Mouse (Mus musculus) liver, adult 2 months (tissue): Measurements from ENCODE around the gene Zbtb20. TPM values are rescaled to one million over a fixed set of nuclear protein-coding genes. Genes with fewer than 3 reads are reported as not detected.

Experiments used
- DNase-seq: peaks from one replicate; pipeline ENCODE4 v3.0.0-alpha.2; 2011; ENCODE audit warnings: low read depth, low spot score; ENCODE audit errors: extremely low read depth
- H3K27ac ChIP-seq: fragments of 200-500 bp; replicated peaks from 2 replicates; pipeline ENCODE4 v1.5.1; 2012; ENCODE audit warnings: low read depth, mild to moderate bottlenecking, control low read depth, inconsistent platforms, low read length; ENCODE audit not compliant: insufficient read depth
- H3K27me3 ChIP-seq: fragments of 200-500 bp; 2 replicates; pipeline ENCODE4 v1.6.1; 2012; ENCODE audit warnings: mild to moderate bottlenecking, moderate library complexity, low read length, inconsistent platforms; ENCODE audit not compliant: control insufficient read depth, insufficient read depth
- H3K36me3 ChIP-seq: fragments of 200-500 bp; 2 replicates; pipeline ENCODE4 v1.6.1; 2012; ENCODE audit warnings: low read length, inconsistent platforms; ENCODE audit not compliant: control insufficient read depth, insufficient read depth
- H3K4me1 ChIP-seq: fragments of 200-500 bp; 2 replicates; pipeline ENCODE4 v1.6.1; 2011; ENCODE audit warnings: low read length; ENCODE audit not compliant: control insufficient read depth, insufficient read depth
- H3K4me3 ChIP-seq: fragments of 200-500 bp; 2 replicates; pipeline ENCODE4 v1.5.1; 2011; ENCODE audit warnings: low read depth, mild to moderate bottlenecking, control low read depth, low read length, moderate library complexity; ENCODE audit not compliant: insufficient read depth
- H3K79me2 ChIP-seq: fragments of 200-500 bp; 2 replicates; pipeline ENCODE4 v1.6.1; 2012; ENCODE audit warnings: inconsistent platforms, mild to moderate bottlenecking, low read length, moderate library complexity; ENCODE audit not compliant: control insufficient read depth, insufficient read depth
- H3K9ac ChIP-seq: fragments of 200-500 bp; 2 replicates; pipeline ENCODE4 v1.6.1; 2012; ENCODE audit warnings: low read depth, mild to moderate bottlenecking, control low read depth, inconsistent platforms, low read length
- CTCF ChIP-seq: fragments of 200-500 bp; IDR thresholded peaks from 2 replicates; pipeline ENCODE4 v1.5.1; 2011; ENCODE audit warnings: low read depth, low read length, control low read depth
- POLR2A ChIP-seq: fragments of 200-500 bp; IDR thresholded peaks from 2 replicates; pipeline ENCODE4 v1.6.1; 2011; ENCODE audit warnings: low read length, control low read depth; ENCODE audit not compliant: insufficient read depth; ENCODE audit errors: extremely low read depth
- WGBS: fragments of 180-500 bp; shearing (Covaris S2); methylation state at CpG from one replicate; pipeline ENCODE4 v1.1.7; 2018; 5-methylcytosine and 5-hydroxymethylcytosine counted together
- polyA plus RNA-seq: library from polyadenylated mRNA; depleted of rRNA; stranded (reverse); fragments of >200 nt; gene quantifications from 2 replicates; pipeline ENCODE4 v1.2.3, GENCODE M21; 2012; rRNA removed
- total RNA-seq: library from RNA; depleted of rRNA; stranded (reverse); fragments of >200 nt; gene quantifications from 2 replicates; pipeline ENCODE4 v1.2.3, GENCODE M21; 2014; rRNA removed

Zbtb20 gene
- total RNA-seq (51.7 and 52.6 TPM in 2 replicates), polyA plus RNA-seq (16.2 and 17.8 TPM in 2 replicates)

DNA sequence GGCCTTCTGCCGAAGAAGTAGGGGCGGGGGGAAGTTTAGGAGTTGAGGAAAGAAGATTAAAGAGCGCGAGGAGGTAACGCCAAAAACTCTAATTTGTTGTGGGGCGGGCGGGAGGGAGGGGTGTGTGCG is at the start of gene Zbtb20:
Gene Zbtb20 (plus strand): TSS at position 30 of the 129 bp plus-strand sequence.
- no peak for TF ChIP-seq POLR2A
- TF ChIP-seq CTCF, result no peak
- Histone ChIP-seq H3K27me3 (no peaks in the 10 kb centered on the region), H3K36me3 (no peaks in the 10 kb centered on the region), H3K9ac (peak within 1 kb of the TSS; percentile 91), H3K79me2 (no peaks in the 10 kb centered on the region), H3K4me1 (no peaks in the 10 kb centered on the region), H3K4me3 (peak within 1 kb of the TSS; percentile 91), H3K27ac (peak within 1 kb of the TSS; percentile 96)
- no peak for DNase-seq
- WGBS, result 3% methylated on average over 8 of the region's 8 CpGs

GRCm38 (mm10) chr16:42835940-42836339 is 39.7 kb upstream of the Zbtb20 start:
- no peaks in the 10 kb centered on the region for H3K79me2 ChIP-seq
- H3K4me3 ChIP-seq, result no peak overlapping the region
- 47% methylated on average over 5 of the region's 5 CpGs for WGBS
- DNase-seq, result peak; percentile 43
- H3K27ac ChIP-seq, result no peak overlapping the region
- TF ChIP-seq CTCF, result peak; percentile 26
- no peak for TF ChIP-seq POLR2A
- no peaks in the 10 kb centered on the region for H3K36me3 ChIP-seq
- H3K9ac ChIP-seq, result no peak overlapping the region
- H3K27me3 ChIP-seq, result no peaks in the 10 kb centered on the region
- H3K4me1 ChIP-seq, result no peaks in the 10 kb centered on the region; the same call in 1 of the 2 replicates

- no peaks in the 10 kb centered on the region for H3K79me2 ChIP-seq
- no peaks in the 10 kb centered on the region for H3K27me3 ChIP-seq
- H3K4me3 ChIP-seq, result no peak overlapping the region
- TF ChIP-seq CTCF, result no peak
- no peak for TF ChIP-seq POLR2A
- DNase-seq, result peak; percentile 71
- no peaks in the 10 kb centered on the region; the same call in 1 of the 2 replicates for H3K4me1 ChIP-seq
- peak overlapping the region; percentile 40; the same call in 1 of the 2 replicates for H3K27ac ChIP-seq
- no peaks in the 10 kb centered on the region for H3K36me3 ChIP-seq
- WGBS, result 24% methylated on average over 2 of the region's 2 CpGs
- no peak overlapping the region for H3K9ac ChIP-seq
These were observed 39.1 kb upstream of the Zbtb20 start for GRCm38 (mm10) chr16:42836404-42837120.

- TF ChIP-seq POLR2A (no peak), CTCF (no peak)
- no peak overlapping the region for H3K9ac ChIP-seq
- no peaks in the 10 kb centered on the region for H3K79me2 ChIP-seq
- no peak overlapping the region for H3K27ac ChIP-seq
- H3K27me3 ChIP-seq, result no peaks in the 10 kb centered on the region
- H3K36me3 ChIP-seq, result no peaks in the 10 kb centered on the region
- WGBS, result 93% methylated on average over 4 of the region's 4 CpGs
- no peaks in the 10 kb centered on the region; the same call in 1 of the 2 replicates for H3K4me1 ChIP-seq
- DNase-seq, result no peak
- no peak overlapping the region for H3K4me3 ChIP-seq
These were observed 37.5 kb upstream of the Zbtb20 start for GRCm38 (mm10) chr16:42838226-42838625.

- TF ChIP-seq CTCF (no peak), POLR2A (no peak)
- no peak overlapping the region for H3K4me3 ChIP-seq
- 69% methylated on average over 3 of the region's 3 CpGs for WGBS
These were observed 18.0 kb upstream of the Zbtb20 start for GRCm38 (mm10) chr16:42857564-42858183.

DNA sequence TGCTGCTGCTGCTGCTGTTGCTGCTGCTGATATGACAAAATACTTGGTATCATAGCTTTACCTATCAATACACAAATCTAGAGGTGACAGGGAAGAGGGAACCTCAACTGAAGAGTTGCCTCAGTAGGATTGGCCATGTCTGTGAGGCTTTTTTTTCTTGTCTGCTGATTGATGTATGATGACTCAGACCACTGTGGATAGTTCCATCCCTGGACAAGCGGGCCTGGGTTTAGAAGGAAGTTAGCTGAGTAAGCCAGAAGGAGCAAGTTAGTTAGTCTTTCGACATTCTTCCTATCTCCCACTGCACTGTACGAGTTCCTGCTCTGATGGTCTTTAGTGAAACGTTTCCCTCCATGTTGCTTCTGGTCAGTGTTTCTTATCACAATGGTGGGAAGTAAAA is 16.4 kb upstream of the Zbtb20 start:
- H3K27me3 ChIP-seq, result no peaks in the 10 kb centered on the region

More at GRCm38 (mm10) chr16:42857564-42858183, 18.0 kb upstream of the Zbtb20 start:
- Histone ChIP-seq H3K36me3 (no peaks in the 10 kb centered on the region), H3K9ac (no peak overlapping the region), H3K27me3 (no peaks in the 10 kb centered on the region), H3K27ac (no peak overlapping the region), H3K79me2 (no peaks in the 10 kb centered on the region), H3K4me1 (no peaks in the 10 kb centered on the region)
- no peak for DNase-seq

More for the DNA sequence above, 16.4 kb upstream of the Zbtb20 start:
- Histone ChIP-seq H3K4me3 (no peak overlapping the region), H3K79me2 (no peaks in the 10 kb centered on the region), H3K36me3 (no peaks in the 10 kb centered on the region), H3K4me1 (no peaks in the 10 kb centered on the region), H3K9ac (no peak overlapping the region), H3K27ac (no peak overlapping the region)
- TF ChIP-seq POLR2A (no peak), CTCF (no peak)
- WGBS, result 74% methylated on average over 4 of the region's 4 CpGs
- no peak for DNase-seq
